Mouse (Mus musculus): ENCODE data around the gene Qdpr. TPM values are rescaled to one million over a fixed set of nuclear protein-coding genes. Genes with fewer than 3 reads are reported as not detected.

Qdpr gene
- total and polyA plus RNA-seq, 3 experiments = 29.9 to 65.5 (median 32.3) TPM

GRCm38 (mm10) chr5:45417859-45418443 lies 32.1 kb downstream of the Qdpr start:
- ATAC-seq (ENCODE audit: extremely low read depth, insufficient number of reproducible peaks, low FRiP score, poor library complexity, severe bottlenecking) = no peak
- H3K9me3 ChIP-seq (replicated peaks) = no peaks in the 10 kb centered on the region
- TF ChIP-seq GATA2 (IDR thresholded peaks at IDR 0.05; ENCODE audit: borderline replicate concordance, low read depth, low read length) = no peak
- no peak for TF ChIP-seq CTCF (IDR thresholded peaks at IDR 0.05; ENCODE audit: low read depth, low read length)
- H3K4me1 ChIP-seq (ENCODE audit: insufficient read depth, low read depth, low read length) = peaks cover 10% of the 10 kb centered on the region; the same call in 1 of the 2 replicates
- DNase-seq (ENCODE audit: low spot score) = no peak
- no peak overlapping the region for H3K4me3 ChIP-seq (ENCODE audit: low read depth, low read length)
- H3K27me3 ChIP-seq (ENCODE audit: insufficient read depth, low read length) = no peaks in the 10 kb centered on the region
- H3K36me3 ChIP-seq (replicated peaks) = no peaks in the 10 kb centered on the region

GRCm38 (mm10) chr5:45416478-45416877 lies 33.6 kb downstream of the Qdpr start:
- H3K36me3 ChIP-seq (replicated peaks) = no peaks in the 10 kb centered on the region

GRCm38 (mm10) chr5:45406129-45406528 lies 43.9 kb downstream of the Qdpr start:
- no peak for TF ChIP-seq CTCF (IDR thresholded peaks at IDR 0.05; ENCODE audit: low read depth, low read length)
- no peak for TF ChIP-seq GATA2 (IDR thresholded peaks at IDR 0.05; ENCODE audit: borderline replicate concordance, low read depth, low read length)
- TF ChIP-seq GATA1 (IDR thresholded peaks at IDR 0.05; ENCODE audit: borderline replicate concordance, low read length) = no peak
- TF ChIP-seq POLR2AphosphoS5 (IDR thresholded peaks at IDR 0.05; ENCODE audit: insufficient replicate concordance, low read depth, low read length) = no peak
- no peak for TF ChIP-seq TAL1 (conservative IDR thresholded peaks at IDR 0.05; ENCODE audit: low read depth, low read length)
- ATAC-seq (ENCODE audit: extremely low read depth, insufficient number of reproducible peaks, low FRiP score, poor library complexity, severe bottlenecking) = no peak

More at GRCm38 (mm10) chr5:45416478-45416877, 33.6 kb downstream of the Qdpr start:
- no peak for ATAC-seq (ENCODE audit: extremely low read depth, insufficient number of reproducible peaks, low FRiP score, poor library complexity, severe bottlenecking)
- Histone ChIP-seq H3K27me3 (ENCODE audit: insufficient read depth, low read length) (no peaks in the 10 kb centered on the region), H3K9me3 (replicated peaks) (no peaks in the 10 kb centered on the region), H3K4me3 (ENCODE audit: low read depth, low read length) (no peak overlapping the region), H3K4me1 (ENCODE audit: insufficient read depth, low read depth, low read length) (peaks cover 5% of the 10 kb centered on the region; the same call in 1 of the 2 replicates)
- TF ChIP-seq GATA2 (IDR thresholded peaks at IDR 0.05; ENCODE audit: borderline replicate concordance, low read depth, low read length) (no peak), CTCF (IDR thresholded peaks at IDR 0.05; ENCODE audit: low read depth, low read length) (no peak), GATA1 (IDR thresholded peaks at IDR 0.05; ENCODE audit: borderline replicate concordance, low read length) (no peak), TAL1 (conservative IDR thresholded peaks at IDR 0.05; ENCODE audit: low read depth, low read length) (no peak)
- no peak for DNase-seq (ENCODE audit: low spot score)

GRCm38 (mm10) chr5:45402632-45403031 lies 47.4 kb downstream of the Qdpr start:
- DNase-seq (ENCODE audit: low spot score) (no peak), ATAC-seq (ENCODE audit: extremely low read depth, insufficient number of reproducible peaks, low FRiP score, poor library complexity, severe bottlenecking) (no peak)
- Histone ChIP-seq H3K4me1 (ENCODE audit: insufficient read depth, low read depth, low read length) (no peaks in the 10 kb centered on the region), H3K27me3 (ENCODE audit: insufficient read depth, low read length) (no peaks in the 10 kb centered on the region), H3K4me3 (ENCODE audit: low read depth, low read length) (no peak overlapping the region), H3K36me3 (replicated peaks) (no peaks in the 10 kb centered on the region), H3K9me3 (replicated peaks) (no peaks in the 10 kb centered on the region)
- no peak for TF ChIP-seq GATA1 (IDR thresholded peaks at IDR 0.05; ENCODE audit: borderline replicate concordance, low read length)
- TF ChIP-seq CTCF (IDR thresholded peaks at IDR 0.05; ENCODE audit: low read depth, low read length) = peak; percentile 60
- no peak for TF ChIP-seq GATA2 (IDR thresholded peaks at IDR 0.05; ENCODE audit: borderline replicate concordance, low read depth, low read length)

More at GRCm38 (mm10) chr5:45406129-45406528, 43.9 kb downstream of the Qdpr start:
- no peaks in the 10 kb centered on the region for H3K27me3 ChIP-seq (ENCODE audit: insufficient read depth, low read length)
- DNase-seq (ENCODE audit: low spot score) = no peak
- no peak overlapping the region for H3K4me3 ChIP-seq (ENCODE audit: low read depth, low read length)
- H3K4me1 ChIP-seq (ENCODE audit: insufficient read depth, low read depth, low read length) = no peaks in the 10 kb centered on the region
- H3K9me3 ChIP-seq (replicated peaks) = no peaks in the 10 kb centered on the region
- H3K36me3 ChIP-seq (replicated peaks) = no peaks in the 10 kb centered on the region

GRCm38 (mm10) chr5:45384034-45384812 lies 65.8 kb downstream of the Qdpr start:
- Histone ChIP-seq H3K27me3 (ENCODE audit: insufficient read depth, low read length) (peaks cover 6% of the 10 kb centered on the region; the same call in 1 of the 2 replicates), H3K4me1 (ENCODE audit: insufficient read depth, low read depth, low read length) (no peaks in the 10 kb centered on the region), H3K4me3 (ENCODE audit: low read depth, low read length) (no peak overlapping the region), H3K36me3 (replicated peaks) (no peaks in the 10 kb centered on the region), H3K9me3 (replicated peaks) (no peaks in the 10 kb centered on the region)
- DNase-seq (ENCODE audit: low spot score) (no peak), ATAC-seq (ENCODE audit: extremely low read depth, insufficient number of reproducible peaks, low FRiP score, poor library complexity, severe bottlenecking) (no peak)
- TF ChIP-seq CTCF (IDR thresholded peaks at IDR 0.05; ENCODE audit: low read depth, low read length) (no peak), GATA1 (IDR thresholded peaks at IDR 0.05; ENCODE audit: borderline replicate concordance, low read length) (no peak), TAL1 (conservative IDR thresholded peaks at IDR 0.05; ENCODE audit: low read depth, low read length) (no peak), POLR2AphosphoS5 (IDR thresholded peaks at IDR 0.05; ENCODE audit: insufficient replicate concordance, low read depth, low read length) (no peak), GATA2 (IDR thresholded peaks at IDR 0.05; ENCODE audit: borderline replicate concordance, low read depth, low read length) (no peak)

Other genes starting within 250 kb of the Qdpr start
- not detected in 2 replicates for gene Clrn2, start 3.5 kb upstream of the Qdpr start, total RNA-seq (2014; fragmentation: Nextera tagmentation)
- gene Clrn2, start 3.5 kb upstream of the Qdpr start, total RNA-seq (2017) = 0.33 TPM in 1 of 2 replicates, not detected in the other
- gene Clrn2, start 3.5 kb upstream of the Qdpr start, polyA plus RNA-seq (2012) = not detected in 2 replicates
- gene Lap3, start 43.1 kb upstream of the Qdpr start, total RNA-seq (2014; fragmentation: Nextera tagmentation) = 49.6 and 60.0 TPM in 2 replicates
- 47.9 and 50.5 TPM in 2 replicates for gene Lap3, start 43.1 kb upstream of the Qdpr start, total RNA-seq (2017)
- gene Lap3, start 43.1 kb upstream of the Qdpr start, polyA plus RNA-seq (2012) = 15.8 and 22.9 TPM in 2 replicates
- 22.6 and 27.1 TPM in 2 replicates for gene Med28, start 70.0 kb upstream of the Qdpr start, total RNA-seq (2014; fragmentation: Nextera tagmentation)
- gene Med28, start 70.0 kb upstream of the Qdpr start, total RNA-seq (2017) = 75.2 and 99.0 TPM in 2 replicates
- gene Med28, start 70.0 kb upstream of the Qdpr start, polyA plus RNA-seq (2012) = 49.2 and 60.1 TPM in 2 replicates
- not detected in 2 replicates for gene Fam184b, start 189.4 kb upstream of the Qdpr start, total RNA-seq (2014; fragmentation: Nextera tagmentation)
- 0.05 and 0.06 TPM in 2 replicates for gene Fam184b, start 189.4 kb upstream of the Qdpr start, total RNA-seq (2017)
- not detected in 2 replicates for gene Fam184b, start 189.4 kb upstream of the Qdpr start, polyA plus RNA-seq (2012)
- gene Ncapg, start 219.7 kb upstream of the Qdpr start, total RNA-seq (2014; fragmentation: Nextera tagmentation) = 129 and 155 TPM in 2 replicates
- gene Ncapg, start 219.7 kb upstream of the Qdpr start, total RNA-seq (2017) = 130 and 157 TPM in 2 replicates
- 6.9 and 9.2 TPM in 2 replicates for gene Ncapg, start 219.7 kb upstream of the Qdpr start, polyA plus RNA-seq (2012)